Mouse (Mus musculus) brain, embryonic 14.5 days (tissue): ENCODE measurements around the gene Snd1. TPM values are rescaled to one million over a fixed set of nuclear protein-coding genes. Genes with fewer than 3 reads are reported as not detected.

Experiments used
- DNase-seq: peaks from one replicate; pipeline ENCODE4 v3.0.0-alpha.2; 2011; ENCODE audit warnings: low read depth
- CTCF ChIP-seq: fragments of 200-500 bp; IDR thresholded peaks from 2 replicates; pipeline ENCODE4 v1.5.1; 2012; ENCODE audit warnings: inconsistent platforms, mild to moderate bottlenecking, moderate library complexity, borderline replicate concordance; ENCODE audit not compliant: insufficient read depth, insufficient read length; ENCODE audit errors: extremely low read depth
- POLR2A ChIP-seq: fragments of 200-500 bp; IDR thresholded peaks from 2 replicates; pipeline ENCODE4 v1.6.1; 2012; ENCODE audit warnings: mild to moderate bottlenecking, inconsistent platforms, borderline replicate concordance; ENCODE audit not compliant: poor library complexity, insufficient read depth, insufficient read length, severe bottlenecking; ENCODE audit errors: extremely low read depth
- polyA plus RNA-seq: library from polyadenylated mRNA; depleted of rRNA; stranded (reverse); fragments of >200 nt; gene quantifications from 2 replicates; pipeline ENCODE4 v1.2.3, GENCODE M21; 2012

The Snd1 gene
- polyA plus RNA-seq, 1 experiment = 73.1 TPM

GRCm38 (mm10) chr6:28460534-28460933 is 14.4 kb upstream of the Snd1 start:
- peak; percentile 52 for DNase-seq

GRCm38 (mm10) chr6:28464630-28465029 is 10.3 kb upstream of the Snd1 start:
- no peak for DNase-seq
- TF ChIP-seq POLR2A (no peak), CTCF (no peak)

More at GRCm38 (mm10) chr6:28460534-28460933, 14.4 kb upstream of the Snd1 start:
- TF ChIP-seq CTCF = peak; percentile 54; the same call in 1 of the 2 replicates
- TF ChIP-seq POLR2A = no peak

- no peak for DNase-seq
- TF ChIP-seq CTCF (no peak), POLR2A (no peak)
These were observed 4.8 kb upstream of the Snd1 start for GRCm38 (mm10) chr6:28470017-28470602.

- TF ChIP-seq CTCF = no peak
- TF ChIP-seq POLR2A = no peak
- DNase-seq = no peak
These were observed 4.3 kb upstream of the Snd1 start for GRCm38 (mm10) chr6:28470621-28471020.

- TF ChIP-seq POLR2A (no peak), CTCF (no peak)
These were observed 3.5 kb upstream of the Snd1 start for GRCm38 (mm10) chr6:28471284-28472035.

GRCm38 (mm10) chr6:28474211-28474610 is 728 bp upstream of the Snd1 start:
- TF ChIP-seq CTCF (no peak), POLR2A (no peak)

More at GRCm38 (mm10) chr6:28471284-28472035, 3.5 kb upstream of the Snd1 start:
- no peak for DNase-seq

GRCm38 (mm10) chr6:28479865-28480751 is 5.2 kb downstream of the Snd1 start:
- TF ChIP-seq POLR2A (peak; percentile 55; the same call in 1 of the 2 replicates), CTCF (no peak)
- peak; percentile 100 for DNase-seq

More at GRCm38 (mm10) chr6:28474211-28474610, 728 bp upstream of the Snd1 start:
- DNase-seq = no peak

GRCm38 (mm10) chr6:28480752-28481492 is 6.0 kb downstream of the Snd1 start:
- peak; percentile 4 for DNase-seq
- TF ChIP-seq CTCF = no peak
- TF ChIP-seq POLR2A = no peak

- no peak for TF ChIP-seq CTCF
- no peak for DNase-seq
These were observed 7.9 kb downstream of the Snd1 start for GRCm38 (mm10) chr6:28482711-28483315.

GRCm38 (mm10) chr6:28486008-28486407 is 11.1 kb downstream of the Snd1 start:
- TF ChIP-seq CTCF (no peak), POLR2A (no peak)
- DNase-seq = no peak

- no peak for TF ChIP-seq POLR2A
- TF ChIP-seq CTCF = no peak
- peak; percentile 41 for DNase-seq
These were observed 11.5 kb downstream of the Snd1 start for GRCm38 (mm10) chr6:28486471-28486870.
